Mouse (Mus musculus) heart, postnatal 4 days (tissue): Measurements from ENCODE around the gene Cym. TPM values are rescaled to one million over a fixed set of nuclear protein-coding genes. Genes with fewer than 3 reads are reported as not detected.

Experiments used
- total RNA-seq, 2 experiments: library from RNA; stranded (reverse); gene quantifications; 2 replicates each; pipeline ENCODE4 v1.2.3; 2021

Cym gene
- total RNA-seq, 2 experiments from 2014 or later, result not detected

Other genes starting within 250 kb of the Cym start
- gene Kcna3, start 185.6 kb downstream of the Cym start, total RNA-seq, result under 1 TPM; 0.50 to 0.69 TPM
- under 1 TPM; 0.14 to 0.43 TPM for gene Kcna2, start 120.6 kb downstream of the Cym start, total RNA-seq
- gene Kcna10, start 38.7 kb downstream of the Cym start, total RNA-seq, result not detected
- gene A630076J17Rik, start 8.9 kb upstream of the Cym start, total RNA-seq, result not detected
- under 1 TPM in 1 of 2 experiments, not detected in 1; 0.36 TPM for gene Prok1, start 18.0 kb upstream of the Cym start, total RNA-seq
- gene Lamtor5, start 57.1 kb upstream of the Cym start, total RNA-seq, result 10 to 100 TPM; 69.7 to 70.3 TPM
- gene Slc16a4, start 69.5 kb upstream of the Cym start, total RNA-seq, result under 1 TPM; 0.31 to 0.32 TPM
- gene Rbm15, start 111.9 kb upstream of the Cym start, total RNA-seq, result 10 to 100 TPM; 33.0 to 35.1 TPM
- gene Kcnc4, start 237.8 kb upstream of the Cym start, total RNA-seq, result under 1 TPM; 0.21 to 0.61 TPM